Mouse (Mus musculus) forebrain, postnatal 0 days (tissue): ENCODE data around the gene Gjc1. TPM values are rescaled to one million over a fixed set of nuclear protein-coding genes. Genes with fewer than 3 reads are reported as not detected.

Experiments used
- ATAC-seq: fragments of 200-750 bp; cut with Nextera tagmentation; 2 replicates; pipeline ENCODE4 v1.8.0; 2017; ENCODE audit warnings: mild to moderate bottlenecking, moderate library complexity
- DNase-seq: peaks from one replicate; pipeline ENCODE4 v3.0.0-alpha.2; 2015
- H3K27ac ChIP-seq: fragments of 300-500 bp; sonication (generic); 2 replicates; pipeline ENCODE4 v1.5.1; 2014; ENCODE audit warnings: low read depth, mild to moderate bottlenecking, antibody characterized with exemption, low read length, moderate library complexity, mixed read lengths
- H3K27me3 ChIP-seq: fragments of 300-500 bp; sonication (generic); 2 replicates; pipeline ENCODE4 v1.6.1; 2014; ENCODE audit warnings: mild to moderate bottlenecking, low read length, mixed read lengths; ENCODE audit not compliant: insufficient read depth
- H3K36me3 ChIP-seq: fragments of 300-500 bp; sonication (generic); 2 replicates; pipeline ENCODE4 v1.6.1; 2014; ENCODE audit warnings: mild to moderate bottlenecking, moderate library complexity; ENCODE audit not compliant: insufficient read depth
- H3K4me1 ChIP-seq: fragments of 300-500 bp; sonication (generic); 2 replicates; pipeline ENCODE4 v1.6.1; 2014; ENCODE audit warnings: antibody characterized with exemption; ENCODE audit not compliant: insufficient read depth
- H3K4me2 ChIP-seq: fragments of 300-500 bp; sonication (generic); 2 replicates; pipeline ENCODE4 v1.6.1; 2014; ENCODE audit warnings: low read depth, mild to moderate bottlenecking, moderate library complexity
- H3K4me3 ChIP-seq: fragments of 300-500 bp; sonication (generic); 2 replicates; pipeline ENCODE4 v1.5.1; 2014; ENCODE audit warnings: low read depth, low read length, mixed read lengths
- H3K9ac ChIP-seq: fragments of 300-500 bp; sonication (generic); 2 replicates; pipeline ENCODE4 v1.6.1; 2014; ENCODE audit warnings: mild to moderate bottlenecking
- H3K9me3 ChIP-seq: fragments of 300-500 bp; sonication (generic); 2 replicates; pipeline ENCODE4 v1.6.1; 2016; ENCODE audit warnings: low read length
- CTCF ChIP-seq: sonication (generic); IDR thresholded peaks from 2 replicates; pipeline ENCODE4 v1.5.1; 2016; ENCODE audit warnings: antibody characterized with exemption, control low read depth, low read depth
- WGBS: fragments of 180-500 bp; shearing (Covaris S2); extraction: QIAGEN DNeasy Blood & Tissue Kit; methylation state at CpG from one replicate; pipeline ENCODE4 v1.1.7; 2014; 5-methylcytosine and 5-hydroxymethylcytosine counted together
- polyA plus RNA-seq: library from polyadenylated mRNA; unstranded; fragments of >200 nt; fragmentation: Nextera tagmentation; extraction: Ambion mirVana; gene quantifications from 2 replicates; pipeline ENCODE4 v1.2.1, GENCODE M21; 2015
- total RNA-seq: library from RNA; depleted of rRNA; stranded (reverse); fragments of >200 nt; gene quantifications from 2 replicates; pipeline ENCODE4 v1.2.3, GENCODE M21; 2014

The Gjc1 gene
- total and polyA plus RNA-seq, 2 experiments from 2014 or later: 22.6 to 25.3 TPM

DNA sequence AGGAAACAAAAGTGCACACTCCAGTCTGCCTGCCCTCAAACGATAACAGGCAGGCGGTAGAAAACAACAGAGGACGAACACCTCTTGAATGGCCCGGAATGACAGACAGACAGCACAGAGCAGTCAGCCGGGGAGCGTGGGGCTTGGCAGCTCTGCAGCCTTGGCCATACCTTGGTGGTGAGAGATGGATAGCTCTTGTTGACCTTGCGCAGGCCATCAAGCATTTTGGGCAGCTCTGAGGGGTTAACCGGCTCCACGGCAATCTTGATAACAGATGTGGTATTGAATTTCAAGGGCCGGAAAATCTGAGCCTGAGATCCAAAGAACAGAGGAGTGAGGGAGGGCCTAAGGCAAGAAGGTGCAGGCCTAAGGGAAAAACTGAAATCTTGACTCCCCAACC lies 26.4 kb upstream of the Gjc1 start:
- peaks cover 97% of the 10 kb centered on the region for H3K36me3 ChIP-seq
- WGBS: 90% methylated on average over 10 of the region's 10 CpGs

DNA sequence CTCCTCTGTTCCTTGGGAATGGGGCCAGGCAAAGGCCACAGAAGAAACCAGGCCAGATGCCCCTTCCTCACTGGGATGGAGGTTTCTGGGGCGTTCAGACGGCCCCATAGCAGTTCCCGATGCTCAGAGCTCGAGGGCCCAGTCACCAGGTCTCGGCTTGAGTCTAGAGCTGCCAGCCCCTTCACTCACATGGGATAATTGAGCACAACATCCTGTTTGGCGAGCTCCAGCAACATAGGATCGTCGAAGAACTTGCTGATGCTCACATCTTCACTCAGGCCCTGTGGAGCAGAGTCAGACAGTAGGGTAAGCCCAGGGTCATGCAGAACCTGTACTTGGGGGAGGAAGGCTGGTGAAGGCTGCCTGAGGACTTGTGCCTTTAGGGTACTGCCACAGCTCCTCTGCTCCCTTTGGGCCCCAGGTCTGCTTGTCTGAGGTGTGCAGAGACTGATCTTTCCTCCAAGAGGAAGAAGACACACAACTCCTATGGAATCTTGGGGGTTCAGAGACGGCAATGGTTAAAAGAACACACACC lies 19.2 kb upstream of the Gjc1 start:
- Histone ChIP-seq H3K4me2 (no peak overlapping the region), H3K9me3 (no peaks in the 10 kb centered on the region), H3K4me3 (no peak overlapping the region), H3K4me1 (no peaks in the 10 kb centered on the region), H3K9ac (no peak overlapping the region), H3K27me3 (no peaks in the 10 kb centered on the region), H3K27ac (no peak overlapping the region), H3K36me3 (peaks cover 65% of the 10 kb centered on the region)
- no peak for TF ChIP-seq CTCF
- ATAC-seq: no peak
- 86% methylated on average over 9 of the region's 9 CpGs for WGBS
- DNase-seq: no peak

More for the DNA sequence above, 26.4 kb upstream of the Gjc1 start:
- Histone ChIP-seq H3K4me1 (no peaks in the 10 kb centered on the region), H3K4me2 (no peak overlapping the region), H3K9ac (no peak overlapping the region), H3K4me3 (no peak overlapping the region), H3K9me3 (no peaks in the 10 kb centered on the region), H3K27ac (no peak overlapping the region), H3K27me3 (no peaks in the 10 kb centered on the region)
- TF ChIP-seq CTCF: no peak
- no peak for DNase-seq
- ATAC-seq: no peak

DNA sequence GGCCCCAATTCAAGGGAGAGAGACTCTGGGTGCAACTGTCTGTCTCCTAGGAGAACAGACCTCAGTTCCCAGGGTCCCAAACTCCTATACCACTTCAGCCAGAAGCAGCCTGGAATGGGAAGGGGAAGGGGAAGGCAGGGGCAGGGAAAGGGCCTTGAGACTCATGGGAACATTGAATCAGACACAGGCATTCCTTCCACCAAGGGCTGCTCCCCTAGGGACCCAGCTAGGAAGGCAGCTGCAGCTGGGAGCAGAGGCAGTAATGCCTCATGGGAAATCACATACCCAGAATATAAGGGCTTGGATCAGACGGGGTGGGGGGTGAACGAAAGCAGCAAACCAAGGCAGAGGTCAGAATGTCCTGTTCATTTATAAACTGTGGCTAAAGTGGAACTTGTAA lies 18.6 kb upstream of the Gjc1 start:
- Histone ChIP-seq H3K4me1 (no peaks in the 10 kb centered on the region), H3K27ac (no peak overlapping the region), H3K4me2 (no peak overlapping the region), H3K9ac (no peak overlapping the region), H3K36me3 (peaks cover 60% of the 10 kb centered on the region), H3K9me3 (no peaks in the 10 kb centered on the region), H3K27me3 (no peaks in the 10 kb centered on the region), H3K4me3 (no peak overlapping the region)
- ATAC-seq (no peak), DNase-seq (no peak)
- 91% methylated on average over 2 of the region's 2 CpGs for WGBS
- no peak for TF ChIP-seq CTCF

DNA sequence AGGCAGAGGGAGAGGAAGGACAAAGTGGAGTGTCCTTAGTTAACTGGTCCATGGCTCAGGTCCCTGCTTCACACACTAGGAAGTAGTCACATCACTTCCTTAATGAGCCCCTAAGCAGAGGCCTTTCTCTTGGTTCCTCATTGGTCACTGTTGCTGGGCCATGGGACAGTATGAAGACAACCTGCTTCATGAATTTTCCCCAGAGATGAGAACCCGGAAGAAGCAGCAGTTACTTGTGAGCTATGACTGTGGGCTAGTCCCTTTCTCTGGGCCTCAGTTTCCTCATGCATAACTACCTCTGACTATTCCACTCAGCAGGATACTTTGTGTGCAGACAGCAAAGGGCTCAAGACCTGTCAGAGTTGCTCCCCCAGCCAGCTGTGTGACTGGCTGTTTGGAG lies 17.9 kb upstream of the Gjc1 start:
- Histone ChIP-seq H3K36me3 (peaks cover 52% of the 10 kb centered on the region), H3K9me3 (no peaks in the 10 kb centered on the region), H3K9ac (no peak overlapping the region), H3K4me3 (no peak overlapping the region), H3K4me2 (no peak overlapping the region), H3K27ac (no peak overlapping the region), H3K27me3 (no peaks in the 10 kb centered on the region), H3K4me1 (no peaks in the 10 kb centered on the region)
- WGBS: 91% methylated on average over 1 of the region's 1 CpGs
- no peak for DNase-seq
- TF ChIP-seq CTCF: no peak
- ATAC-seq: no peak

DNA sequence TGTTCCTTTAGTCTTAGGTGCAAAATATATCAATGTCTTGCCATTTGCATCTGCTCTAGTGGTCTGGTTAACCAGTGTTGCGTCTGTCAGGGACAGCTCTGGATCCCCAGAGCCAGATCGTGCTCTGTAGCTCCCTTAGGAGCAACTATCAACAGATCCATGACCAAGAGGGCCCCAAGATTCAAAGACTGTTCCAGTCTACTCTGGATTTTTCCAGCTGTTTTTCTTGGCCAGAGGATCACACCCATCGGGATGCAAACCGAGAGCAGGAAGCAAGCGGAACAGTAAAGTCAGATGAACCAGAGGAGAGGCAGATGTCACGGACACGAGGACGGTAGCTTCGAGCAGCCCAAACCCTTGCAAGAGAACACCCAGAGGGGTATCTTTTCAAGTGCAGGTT lies 16.6 kb upstream of the Gjc1 start:
- WGBS: 90% methylated on average over 9 of the region's 9 CpGs
- Histone ChIP-seq H3K36me3 (peaks cover 42% of the 10 kb centered on the region), H3K4me1 (no peaks in the 10 kb centered on the region), H3K4me2 (no peak overlapping the region), H3K27ac (no peak overlapping the region), H3K9me3 (no peaks in the 10 kb centered on the region), H3K4me3 (no peak overlapping the region), H3K27me3 (no peaks in the 10 kb centered on the region), H3K9ac (no peak overlapping the region)
- DNase-seq (no peak), ATAC-seq (no peak)
- TF ChIP-seq CTCF: no peak

- Histone ChIP-seq H3K9me3 (no peaks in the 10 kb centered on the region), H3K4me2 (no peak within 1 kb of the TSS), H3K9ac (no peak within 1 kb of the TSS), H3K36me3 (peaks cover 38% of the 10 kb centered on the region), H3K4me1 (no peaks in the 10 kb centered on the region), H3K27ac (no peak within 1 kb of the TSS), H3K4me3 (no peak within 1 kb of the TSS), H3K27me3 (no peaks in the 10 kb centered on the region)
- ATAC-seq: no peak
- no peak for DNase-seq
- no peak for TF ChIP-seq CTCF
- 75% methylated on average over 4 of the region's 4 CpGs for WGBS
Measured at GRCm38 (mm10) chr11:102835549-102835948, 16.0 kb upstream of the Gjc1 start, which contains the start of gene Higd1b. Gene Higd1b, plus strand, starts transcription at chr11:102835849.

DNA sequence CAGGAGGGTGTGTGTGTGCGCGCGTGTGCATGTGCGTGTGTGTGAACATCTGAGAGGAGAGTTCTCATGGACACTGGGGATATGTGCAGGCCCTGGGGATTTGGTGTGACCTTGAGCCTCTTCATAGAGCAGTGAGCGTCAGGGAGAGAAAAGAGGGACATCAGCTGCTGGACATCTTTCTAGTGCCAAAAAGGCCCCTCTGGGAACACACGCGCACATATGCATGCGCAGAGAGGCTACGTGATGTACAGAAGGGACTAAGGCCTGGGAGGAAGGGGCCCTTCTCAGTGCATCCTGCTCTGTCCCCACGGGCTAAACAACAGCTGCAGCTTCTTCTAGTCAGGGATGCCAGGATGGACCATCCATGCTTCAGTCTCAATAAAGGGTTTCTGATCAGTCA lies 14.7 kb upstream of the Gjc1 start:
- Histone ChIP-seq H3K4me1 (no peaks in the 10 kb centered on the region), H3K4me2 (no peak overlapping the region), H3K4me3 (no peak overlapping the region), H3K27me3 (no peaks in the 10 kb centered on the region), H3K36me3 (peaks cover 25% of the 10 kb centered on the region), H3K9ac (no peak overlapping the region), H3K27ac (no peak overlapping the region), H3K9me3 (no peaks in the 10 kb centered on the region)
- TF ChIP-seq CTCF: no peak
- 86% methylated on average over 10 of the region's 10 CpGs for WGBS
- DNase-seq: no peak
- no peak for ATAC-seq
